Comparison of ENCODE assay signal across 13 mouse cellular contexts in genomic region chr5:3480637-3481395, GRCm38 (mm10).
"Had no signal": no experiment of that assay in that cellular context is flagged by ENCODE, and none has a peak within 500 bp of the region (broad histone marks: within the 10 kb centered on the region; RNA-seq: fewer than 3 reads in every experiment).

No protein-coding gene starts in this region.

- H3K4me2 ChIP-seq: kidney, embryonic 15.5 days; limb, embryonic 15.5 days; liver, embryonic 12.5 days; lung, embryonic 14.5 days had no signal

- H3K4me3 ChIP-seq: kidney, embryonic 15.5 days; limb, embryonic 15.5 days; liver, embryonic 12.5 days; midbrain, embryonic 10.5 days had no signal

- H3K27ac ChIP-seq: kidney, embryonic 15.5 days; limb, embryonic 15.5 days; liver, embryonic 12.5 days; midbrain, embryonic 10.5 days; stomach, postnatal 0 days had no signal

- H3K9me3 ChIP-seq: limb, embryonic 15.5 days; liver, embryonic 12.5 days; midbrain, embryonic 10.5 days had no signal

- DNase-seq: kidney, postnatal 14 days; layer of hippocampus, postnatal 36 days; lung, embryonic 14.5 days; lung, postnatal 10 days; lung, postnatal 4 days; thymus, adult 18-20 months; thymus, postnatal 14 days had no signal

- H3K4me1 ChIP-seq: kidney, embryonic 15.5 days; limb, embryonic 15.5 days; midbrain, embryonic 10.5 days had no signal

- ATAC-seq: liver, embryonic 12.5 days; midbrain, embryonic 16.5 days had no signal

- H3K27me3 ChIP-seq: kidney, embryonic 15.5 days; limb, embryonic 15.5 days; liver, embryonic 12.5 days had no signal

- H3K9ac ChIP-seq: kidney, embryonic 15.5 days; limb, embryonic 15.5 days; liver, embryonic 12.5 days; lung, embryonic 14.5 days had no signal

- H3K36me3 ChIP-seq: kidney, embryonic 15.5 days; limb, embryonic 15.5 days had no signal
